Mouse (Mus musculus): ENCODE results near the gene Wnt10b. TPM values are rescaled to one million over a fixed set of nuclear protein-coding genes. Genes with fewer than 3 reads are reported as not detected.

Wnt10b gene
- polyA plus RNA-seq, 1 experiment from 2014 or later: 0.95 TPM

DNA sequence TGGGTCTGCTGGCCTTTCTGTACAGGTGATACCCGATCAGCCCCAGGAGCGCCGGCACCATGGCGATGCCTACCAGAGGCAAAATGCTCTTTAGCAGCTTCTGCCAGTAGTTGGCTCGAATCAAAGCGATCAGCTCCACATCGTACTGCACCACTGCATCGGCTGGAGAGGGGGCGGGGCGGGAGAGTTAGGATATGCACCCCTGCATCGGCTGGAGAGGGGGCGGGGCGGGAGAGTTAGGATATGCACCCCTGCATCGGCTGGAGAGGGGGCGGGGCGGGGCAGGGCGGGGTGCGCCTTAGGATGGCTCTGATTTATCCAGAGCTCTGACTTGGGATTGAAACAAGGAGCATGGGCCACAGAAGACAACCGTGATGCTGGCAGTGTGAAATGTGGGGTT lies 53.5 kb downstream of the Wnt10b start:
- DNase-seq (ENCODE audit: low spot score): no peak
- Histone ChIP-seq H3K9me3 (ENCODE audit: control insufficient read depth, low read length) (no peaks in the 10 kb centered on the region), H3K4me3 (ENCODE audit: low read depth, low read length) (no peak overlapping the region), H3K27me3 (ENCODE audit: control insufficient read depth, insufficient read depth, low read length) (no peaks in the 10 kb centered on the region), H3K36me3 (ENCODE audit: control insufficient read depth, insufficient read depth, low read length) (no peaks in the 10 kb centered on the region), H3K9ac (ENCODE audit: low read length) (no peak overlapping the region), H3K4me1 (ENCODE audit: control insufficient read depth, insufficient read depth, low read length) (peaks cover 11% of the 10 kb centered on the region), H3K4me2 (ENCODE audit: low read depth) (no peak overlapping the region), H3K27ac (ENCODE audit: low read depth, low read length) (no peak overlapping the region)
- ATAC-seq (ENCODE audit: insufficient read depth, low FRiP score, low TSS enrichment): no peak
- WGBS: 37% methylated on average over 19 of the region's 19 CpGs

DNA sequence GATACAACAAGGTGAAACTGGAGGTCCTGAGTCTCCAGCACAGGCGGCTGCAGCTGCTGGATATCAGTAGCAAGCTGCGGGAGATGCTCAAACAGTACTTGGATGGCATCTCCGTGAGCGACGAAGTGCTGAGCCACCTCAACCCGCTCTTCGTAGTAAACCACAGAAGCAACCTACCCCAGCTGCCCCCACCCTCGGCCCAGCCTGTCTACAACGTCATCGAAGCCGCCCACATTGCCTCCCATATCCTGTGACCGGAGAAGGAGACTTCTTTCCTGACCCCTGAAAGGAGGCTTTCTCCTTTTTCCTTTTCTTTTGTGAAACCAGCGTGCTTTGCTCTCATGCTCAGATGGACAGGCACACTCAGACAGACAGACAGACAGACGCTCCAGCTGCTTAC lies 55.1 kb downstream of the Wnt10b start:
- Histone ChIP-seq H3K27ac (ENCODE audit: low read depth, low read length) (no peak overlapping the region), H3K4me3 (ENCODE audit: low read depth, low read length) (no peak overlapping the region)

DNA sequence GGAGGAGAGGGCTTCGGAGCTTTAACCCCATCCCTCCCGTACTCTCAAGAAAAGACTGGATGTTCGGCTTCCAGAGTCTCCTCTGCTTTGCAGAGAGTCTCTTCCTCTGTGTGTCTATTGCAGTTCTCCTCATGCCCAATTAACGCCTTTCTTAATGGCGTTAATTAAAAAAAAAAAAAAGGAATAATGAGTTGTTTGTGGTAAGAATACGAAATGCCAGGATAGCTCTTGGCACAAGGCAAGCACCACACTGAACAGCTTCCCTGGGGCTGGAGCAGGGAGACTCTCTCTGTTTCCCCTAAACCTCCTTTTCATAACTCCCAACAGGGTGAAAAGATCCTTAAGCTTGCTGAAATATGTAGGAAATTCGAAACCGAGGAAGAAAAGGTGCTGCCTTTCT lies 55.8 kb downstream of the Wnt10b start:
- Histone ChIP-seq H3K27me3 (ENCODE audit: control insufficient read depth, insufficient read depth, low read length) (no peaks in the 10 kb centered on the region), H3K9me3 (ENCODE audit: control insufficient read depth, low read length) (no peaks in the 10 kb centered on the region), H3K4me3 (ENCODE audit: low read depth, low read length) (no peak overlapping the region), H3K4me2 (ENCODE audit: low read depth) (no peak overlapping the region), H3K4me1 (ENCODE audit: control insufficient read depth, insufficient read depth, low read length) (peaks cover 4% of the 10 kb centered on the region; the same call in 1 of the 2 replicates), H3K9ac (ENCODE audit: low read length) (no peak overlapping the region), H3K27ac (ENCODE audit: low read depth, low read length) (no peak overlapping the region), H3K36me3 (ENCODE audit: control insufficient read depth, insufficient read depth, low read length) (no peaks in the 10 kb centered on the region)
- no peak for ATAC-seq (ENCODE audit: insufficient read depth, low FRiP score, low TSS enrichment)
- no peak for DNase-seq (ENCODE audit: low spot score)
- 81% methylated on average over 8 of the region's 8 CpGs for WGBS

More for the DNA sequence above, 55.1 kb downstream of the Wnt10b start:
- Histone ChIP-seq H3K36me3 (ENCODE audit: control insufficient read depth, insufficient read depth, low read length) (no peaks in the 10 kb centered on the region), H3K4me2 (ENCODE audit: low read depth) (no peak overlapping the region), H3K4me1 (ENCODE audit: control insufficient read depth, insufficient read depth, low read length) (peaks cover 6% of the 10 kb centered on the region), H3K9me3 (ENCODE audit: control insufficient read depth, low read length) (no peaks in the 10 kb centered on the region), H3K27me3 (ENCODE audit: control insufficient read depth, insufficient read depth, low read length) (no peaks in the 10 kb centered on the region), H3K9ac (ENCODE audit: low read length) (no peak overlapping the region)
- ATAC-seq (ENCODE audit: insufficient read depth, low FRiP score, low TSS enrichment) (no peak), DNase-seq (ENCODE audit: low spot score) (no peak)
- WGBS: 69% methylated on average over 14 of the region's 14 CpGs

Other genes with a start within 250 kb of the Wnt10b start
- gene Kansl2, start 243.9 kb downstream of the Wnt10b start, polyA plus RNA-seq (2014; fragmentation: Nextera tagmentation; extraction: Ambion mirVana): 142 and 143 TPM in 2 replicates
- gene Ccnt1, start 207.2 kb downstream of the Wnt10b start, polyA plus RNA-seq (2014; fragmentation: Nextera tagmentation; extraction: Ambion mirVana): 62.2 and 65.6 TPM in 2 replicates
- not detected in 2 replicates for gene 4930415O20Rik, start 207.1 kb downstream of the Wnt10b start, polyA plus RNA-seq (2014; fragmentation: Nextera tagmentation; extraction: Ambion mirVana)
- gene Adcy6, start 168.1 kb downstream of the Wnt10b start, polyA plus RNA-seq (2014; fragmentation: Nextera tagmentation; extraction: Ambion mirVana): 11.4 and 12.7 TPM in 2 replicates
- gene Cacnb3, start 147.3 kb downstream of the Wnt10b start, polyA plus RNA-seq (2014; fragmentation: Nextera tagmentation; extraction: Ambion mirVana): 57.4 and 58.4 TPM in 2 replicates
- 19.5 and 24.1 TPM in 2 replicates for gene Ddx23, start 115.3 kb downstream of the Wnt10b start, polyA plus RNA-seq (2014; fragmentation: Nextera tagmentation; extraction: Ambion mirVana)
- gene Rnd1, start 100.7 kb downstream of the Wnt10b start, polyA plus RNA-seq (2014; fragmentation: Nextera tagmentation; extraction: Ambion mirVana): 5.2 and 5.3 TPM in 2 replicates
- 0.70 and 0.96 TPM in 2 replicates for gene Ccdc65, start 69.9 kb downstream of the Wnt10b start, polyA plus RNA-seq (2014; fragmentation: Nextera tagmentation; extraction: Ambion mirVana)
- 12.1 and 12.6 TPM in 2 replicates for gene Fkbp11, start 50.0 kb downstream of the Wnt10b start, polyA plus RNA-seq (2014; fragmentation: Nextera tagmentation; extraction: Ambion mirVana)
- gene Arf3, start 14.9 kb downstream of the Wnt10b start, polyA plus RNA-seq (2014; fragmentation: Nextera tagmentation; extraction: Ambion mirVana): 42.0 and 44.0 TPM in 2 replicates
- 11.8 and 12.9 TPM in 2 replicates for gene Wnt1, start 11.7 kb upstream of the Wnt10b start, polyA plus RNA-seq (2014; fragmentation: Nextera tagmentation; extraction: Ambion mirVana)
- 0.48 and 0.78 TPM in 2 replicates for gene Ddn, start 31.3 kb upstream of the Wnt10b start, polyA plus RNA-seq (2014; fragmentation: Nextera tagmentation; extraction: Ambion mirVana)
- gene Prkag1, start 53.4 kb upstream of the Wnt10b start, polyA plus RNA-seq (2014; fragmentation: Nextera tagmentation; extraction: Ambion mirVana): 73.1 and 74.0 TPM in 2 replicates
- gene Kmt2d, start 93.1 kb upstream of the Wnt10b start, polyA plus RNA-seq (2014; fragmentation: Nextera tagmentation; extraction: Ambion mirVana): 14.7 and 16.3 TPM in 2 replicates
- gene Rhebl1, start 116.4 kb upstream of the Wnt10b start, polyA plus RNA-seq (2014; fragmentation: Nextera tagmentation; extraction: Ambion mirVana): 18.9 and 19.8 TPM in 2 replicates
- gene Dhh, start 120.4 kb upstream of the Wnt10b start, polyA plus RNA-seq (2014; fragmentation: Nextera tagmentation; extraction: Ambion mirVana): 0.44 and 2.3 TPM in 2 replicates
- 7.1 and 8.9 TPM in 2 replicates for gene Lmbr1l, start 140.1 kb upstream of the Wnt10b start, polyA plus RNA-seq (2014; fragmentation: Nextera tagmentation; extraction: Ambion mirVana)
- gene Tuba1b, start 156.4 kb upstream of the Wnt10b start, polyA plus RNA-seq (2014; fragmentation: Nextera tagmentation; extraction: Ambion mirVana): 1,967 and 2,051 TPM in 2 replicates
- gene Gm49450, start 175.4 kb upstream of the Wnt10b start, polyA plus RNA-seq (2014; fragmentation: Nextera tagmentation; extraction: Ambion mirVana): not detected in 2 replicates
- 8,277 and 8,733 TPM in 2 replicates for gene Tuba1a, start 175.6 kb upstream of the Wnt10b start, polyA plus RNA-seq (2014; fragmentation: Nextera tagmentation; extraction: Ambion mirVana)